Mouse (Mus musculus): ENCODE data around the gene Epo.

Epo gene

GRCm38 (mm10) chr5:137533117-137533827 is at the start of gene Epo, which contains the start of gene Gnb2:
Gene Epo (minus strand): TSS chr5:137533242.
Gene Gnb2 (minus strand): TSS chr5:137533510.
- peak; percentile 96 for DNase-seq (ENCODE audit: low spot score)

GRCm38 (mm10) chr5:137582702-137583101 is 49.7 kb upstream of the Epo start:
- no peak for DNase-seq (ENCODE audit: low spot score)

- no peak for DNase-seq (ENCODE audit: low spot score)
Measured at GRCm38 (mm10) chr5:137580246-137580645, 47.2 kb upstream of the Epo start.

- DNase-seq (ENCODE audit: low spot score): peak; percentile 36
Measured at GRCm38 (mm10) chr5:137574470-137574901, 41.4 kb upstream of the Epo start.

GRCm38 (mm10) chr5:137570691-137571586 is 37.9 kb upstream of the Epo start:
- DNase-seq (ENCODE audit: low spot score): no peak

- DNase-seq (ENCODE audit: low spot score): no peak
Measured at GRCm38 (mm10) chr5:137570181-137570580, 37.1 kb upstream of the Epo start.

GRCm38 (mm10) chr5:137569665-137570064 is 36.6 kb upstream of the Epo start, which contains the start of gene Tfr2:
Gene Tfr2 (plus strand): TSS chr5:137569840.
- peak; percentile 33 for DNase-seq (ENCODE audit: low spot score)

GRCm38 (mm10) chr5:137569031-137569430 is 36.0 kb upstream of the Epo start:
- no peak for DNase-seq (ENCODE audit: low spot score)

GRCm38 (mm10) chr5:137568223-137568798 is 35.3 kb upstream of the Epo start:
- DNase-seq (ENCODE audit: low spot score): no peak

GRCm38 (mm10) chr5:137566416-137566815 is 33.4 kb upstream of the Epo start:
- DNase-seq (ENCODE audit: low spot score): no peak

- no peak for DNase-seq (ENCODE audit: low spot score)
Measured at GRCm38 (mm10) chr5:137565744-137566143, 32.7 kb upstream of the Epo start.

- no peak for DNase-seq (ENCODE audit: low spot score)
Measured at GRCm38 (mm10) chr5:137562965-137563364, 29.9 kb upstream of the Epo start.

GRCm38 (mm10) chr5:137561556-137561955 is 28.5 kb upstream of the Epo start:
- DNase-seq (ENCODE audit: low spot score): no peak

GRCm38 (mm10) chr5:137553898-137554297 is 20.9 kb upstream of the Epo start:
- DNase-seq (ENCODE audit: low spot score): no peak

GRCm38 (mm10) chr5:137553411-137553837 is 20.4 kb upstream of the Epo start, which contains the start of gene Actl6b:
Gene Actl6b (plus strand): TSS chr5:137553517.
- DNase-seq (ENCODE audit: low spot score): peak; percentile 49

- no peak for DNase-seq (ENCODE audit: low spot score)
Measured at GRCm38 (mm10) chr5:137553000-137553399, 20.0 kb upstream of the Epo start.

GRCm38 (mm10) chr5:137551119-137551518 is 18.1 kb upstream of the Epo start:
- no peak for DNase-seq (ENCODE audit: low spot score)

GRCm38 (mm10) chr5:137549840-137550239 is 16.8 kb upstream of the Epo start:
- no peak for DNase-seq (ENCODE audit: low spot score)

GRCm38 (mm10) chr5:137545596-137545995 is 12.6 kb upstream of the Epo start:
- no peak for DNase-seq (ENCODE audit: low spot score)

- DNase-seq (ENCODE audit: low spot score): no peak
Measured at GRCm38 (mm10) chr5:137544926-137545325, 11.9 kb upstream of the Epo start.

GRCm38 (mm10) chr5:137541768-137542540 is 8.9 kb upstream of the Epo start:
- DNase-seq (ENCODE audit: low spot score): no peak

GRCm38 (mm10) chr5:137540991-137541390 is 7.9 kb upstream of the Epo start:
- DNase-seq (ENCODE audit: low spot score): no peak
